Mouse (Mus musculus): ENCODE measurements around the gene 1500009L16Rik. TPM values are rescaled to one million over a fixed set of nuclear protein-coding genes. Genes with fewer than 3 reads are reported as not detected.

Gene 1500009L16Rik
- total RNA-seq, 2 experiments from 2014 or later, result 4.4 to 6.1 TPM

GRCm38 (mm10) chr10:83753056-83753455, 30.4 kb downstream of the 1500009L16Rik start:
- intact Hi-C loops (cut with DNase I), result no loop called here
- DNase-seq (ENCODE audit: low spot score), result no peak

DNA sequence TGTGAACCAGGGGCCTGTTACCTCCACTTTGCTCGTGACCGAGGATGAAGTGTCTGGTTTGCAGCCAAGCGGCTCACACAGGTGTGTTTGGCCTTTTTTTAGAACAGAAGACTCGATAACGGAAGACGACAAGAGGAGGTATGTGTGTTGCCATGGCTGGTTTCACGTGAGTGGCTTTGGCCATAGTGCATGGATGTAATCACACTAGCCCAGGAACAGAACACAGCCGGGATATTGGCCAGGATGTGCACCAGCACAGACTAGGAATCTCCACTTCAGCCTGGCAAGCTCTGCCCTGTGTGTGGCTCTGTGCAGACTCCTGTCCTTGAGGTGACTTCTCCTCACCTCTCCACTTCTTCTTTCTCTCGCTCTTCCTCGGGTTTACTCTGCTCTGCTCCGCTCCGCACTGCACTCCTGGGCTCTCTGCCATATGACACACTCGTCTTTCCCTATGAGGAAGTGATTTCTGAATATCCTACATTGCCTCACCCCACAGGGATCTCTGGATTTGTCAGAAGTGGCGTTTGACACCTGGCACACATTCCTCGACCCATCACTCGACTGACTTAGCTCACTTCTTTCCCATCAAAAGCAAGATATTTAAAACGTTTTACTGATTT, 34.8 kb downstream of the 1500009L16Rik start:
- DNase-seq (ENCODE audit: low spot score), result no peak
- intact Hi-C loops (cut with DNase I), result no loop called here

GRCm38 (mm10) chr10:83758732-83759131, 36.1 kb downstream of the 1500009L16Rik start:
- intact Hi-C loops (cut with DNase I), result no loop called here
- DNase-seq (ENCODE audit: low spot score), result no peak

GRCm38 (mm10) chr10:83760535-83760934, 37.9 kb downstream of the 1500009L16Rik start:
- intact Hi-C loops (cut with DNase I), result no loop called here
- DNase-seq (ENCODE audit: low spot score), result no peak

- intact Hi-C loops (cut with DNase I), result no loop called here
- no peak for DNase-seq (ENCODE audit: low spot score)
Observed at GRCm38 (mm10) chr10:83763891-83764290, 41.2 kb downstream of the 1500009L16Rik start.

- intact Hi-C loops (cut with DNase I), result no loop called here
- no peak for DNase-seq (ENCODE audit: low spot score)
Observed at GRCm38 (mm10) chr10:83766882-83767281, 44.2 kb downstream of the 1500009L16Rik start.

DNA sequence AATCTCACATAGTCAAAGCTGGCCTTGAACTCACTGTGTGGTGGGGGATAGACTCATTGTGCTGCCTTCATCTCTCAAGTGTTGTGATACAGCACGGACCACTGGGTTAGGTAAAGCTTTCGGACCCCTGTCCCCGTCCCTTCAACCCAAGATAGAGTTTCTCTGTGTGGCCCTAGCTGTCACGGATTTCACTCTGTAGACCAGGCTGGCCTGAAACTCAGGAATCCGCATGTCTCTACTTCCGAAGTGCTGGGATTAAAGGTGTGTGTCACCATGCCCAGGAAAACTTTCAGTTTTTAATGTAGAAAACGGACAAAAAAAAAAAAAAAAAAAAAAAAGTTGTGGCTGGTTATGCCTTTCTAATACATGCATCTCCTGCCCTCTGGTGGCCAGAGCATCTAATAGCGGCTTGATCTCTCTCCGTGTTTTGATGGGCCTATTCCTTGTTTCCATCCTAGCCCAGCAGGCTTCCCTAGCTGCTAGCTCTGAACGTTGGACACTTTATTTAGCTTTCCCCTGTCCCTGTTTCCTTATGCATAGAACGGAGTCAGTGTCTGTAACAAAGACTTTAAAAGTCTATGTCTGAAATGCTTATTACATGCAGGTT, 53.7 kb downstream of the 1500009L16Rik start:
- intact Hi-C loops (cut with DNase I), result loop anchor here (5.0 kb wide), 2 partner anchors 54 to 159 kb away; partner anchors contain the start of gene 1500009L16Rik
- no peak for DNase-seq (ENCODE audit: low spot score)

DNA sequence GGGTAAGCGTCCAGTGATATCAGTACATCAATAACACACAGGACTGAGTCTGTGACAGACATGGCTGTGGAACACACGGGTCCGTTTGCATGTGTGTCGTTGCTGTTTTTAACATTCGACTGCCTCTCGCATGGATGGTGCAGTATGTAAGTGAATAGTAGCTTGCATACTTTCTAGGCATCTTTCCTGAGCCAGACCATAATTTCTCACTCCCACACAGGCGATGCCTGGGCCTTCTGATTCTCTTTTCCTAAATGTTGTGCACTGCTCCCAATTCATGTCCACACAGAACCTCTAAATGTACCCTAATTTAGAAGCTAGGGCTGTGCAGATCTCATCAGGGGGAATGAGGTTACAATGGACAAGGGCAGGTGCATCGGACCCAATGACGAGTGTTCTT, 54.6 kb downstream of the 1500009L16Rik start:
- intact Hi-C loops (cut with DNase I), result loop anchor here (5.0 kb wide), 2 partner anchors 55 to 160 kb away; partner anchors contain the start of gene 1500009L16Rik

DNA sequence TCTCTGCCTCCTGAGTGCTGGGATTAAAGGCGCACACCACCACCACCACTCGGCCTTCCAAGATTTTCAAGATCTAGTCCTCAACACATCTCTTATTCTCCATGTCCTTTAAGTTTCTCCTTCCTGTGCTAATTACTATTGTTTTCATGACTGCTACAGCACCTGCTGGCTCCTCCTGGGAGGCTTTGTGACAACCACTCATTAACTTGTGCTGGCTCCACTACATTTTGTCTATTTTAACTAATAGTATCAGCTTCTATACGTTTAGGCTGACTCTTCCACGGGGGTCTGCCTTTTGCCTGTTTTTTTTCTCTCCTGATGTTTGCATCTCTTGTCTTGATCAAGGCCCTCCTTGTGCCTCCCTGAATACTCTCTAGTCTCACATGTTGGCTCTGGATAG, 59.2 kb downstream of the 1500009L16Rik start:
- intact Hi-C loops (cut with DNase I), result no loop called here
- no peak for DNase-seq (ENCODE audit: low spot score)

More for the DNA sequence above, 54.6 kb downstream of the 1500009L16Rik start:
- no peak for DNase-seq (ENCODE audit: low spot score)

DNA sequence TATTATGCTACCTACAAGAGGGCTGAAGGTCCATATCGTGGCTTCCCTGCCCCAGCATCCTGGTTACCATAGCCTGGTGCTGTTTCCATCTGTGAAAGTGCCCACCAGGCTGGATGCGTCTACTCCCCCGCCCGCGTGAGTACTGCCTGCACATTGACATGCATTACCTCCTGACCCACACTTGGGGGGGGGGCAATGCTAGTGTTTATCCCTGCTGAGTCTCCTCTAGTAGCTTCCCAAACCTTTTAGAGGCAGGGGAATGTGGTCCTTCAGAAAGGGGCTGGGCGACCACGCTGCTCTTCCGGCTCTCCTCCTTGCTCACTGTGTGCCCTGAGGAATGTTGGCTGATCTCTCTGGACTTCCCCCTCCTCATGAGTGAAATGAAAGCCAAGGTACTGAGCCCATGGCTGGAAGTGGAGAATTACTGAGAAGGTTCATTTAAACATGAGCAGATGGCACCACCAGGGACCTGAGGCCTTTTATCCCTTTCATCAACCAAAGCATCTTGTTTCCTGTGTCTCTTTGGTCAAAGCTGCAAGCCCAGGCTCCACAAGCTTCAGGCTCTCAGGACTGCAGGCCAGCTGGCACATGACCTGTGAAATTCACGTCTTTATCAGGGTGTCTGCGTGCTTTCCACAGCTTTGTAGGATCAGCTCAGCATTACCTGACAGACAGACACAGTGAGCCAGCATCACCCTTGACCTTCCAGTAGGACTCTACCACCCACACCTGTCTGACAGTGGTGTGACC, 59.9 kb downstream of the 1500009L16Rik start:
- intact Hi-C loops (cut with DNase I), result no loop called here

DNA sequence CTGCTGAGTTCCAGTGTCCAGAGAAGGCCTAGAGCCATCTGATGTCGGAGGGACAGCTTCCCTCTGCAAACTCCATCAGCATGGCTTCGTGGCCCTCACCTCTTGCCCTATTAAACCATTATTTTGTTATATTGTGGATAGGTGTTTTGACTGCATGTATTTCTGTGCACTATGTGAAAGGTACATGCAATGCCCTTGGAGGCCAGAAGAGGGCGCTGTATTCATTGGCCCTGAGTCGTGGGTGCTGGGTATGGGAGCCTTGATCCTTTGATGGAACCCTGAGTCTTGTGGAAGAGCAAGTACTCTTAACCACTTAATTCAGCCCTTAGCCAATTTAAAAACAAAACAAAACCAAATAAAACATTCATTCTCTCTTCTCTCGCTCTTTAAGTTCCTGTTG, 62.3 kb downstream of the 1500009L16Rik start:
- no peak for DNase-seq (ENCODE audit: low spot score)
- intact Hi-C loops (cut with DNase I), result no loop called here

More for the DNA sequence above, 59.9 kb downstream of the 1500009L16Rik start:
- no peak for DNase-seq (ENCODE audit: low spot score)

DNA sequence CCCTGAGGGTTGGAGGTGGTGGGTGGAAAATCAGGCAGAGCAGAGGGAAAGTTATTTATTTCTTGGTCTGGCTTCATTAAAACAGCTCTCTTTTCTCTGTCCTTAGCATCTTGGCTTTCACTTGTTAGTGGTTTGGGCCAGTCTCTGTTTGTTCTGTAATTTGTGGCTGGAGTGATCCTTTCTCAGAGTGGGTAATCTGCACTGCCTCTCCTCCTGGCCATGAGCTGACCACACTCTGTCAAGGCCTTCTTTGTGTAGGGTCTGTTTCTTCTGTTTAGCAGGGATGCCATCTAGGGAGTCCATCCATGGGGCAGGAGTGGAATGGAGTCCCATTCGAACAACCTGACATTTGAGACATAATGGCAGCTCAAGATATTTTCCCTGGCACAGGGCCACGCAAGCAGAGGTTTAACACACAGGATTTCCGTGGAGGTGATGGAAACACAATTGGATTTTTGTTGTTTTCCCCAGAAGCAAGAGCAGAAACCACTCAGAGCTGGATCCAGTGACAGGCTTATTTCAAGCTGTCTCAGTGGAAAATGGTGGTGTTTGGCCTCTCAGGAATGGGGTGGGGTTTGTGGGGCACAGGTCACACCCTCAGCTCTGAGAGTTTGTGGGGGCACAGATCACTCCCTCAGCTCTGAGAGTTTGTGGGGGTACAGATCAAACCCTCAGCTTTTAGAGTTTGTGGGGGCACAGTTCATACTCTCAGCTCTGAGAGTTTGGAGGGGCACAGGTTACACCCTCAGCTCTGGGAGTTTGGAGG, 63.1 kb downstream of the 1500009L16Rik start:
- intact Hi-C loops (cut with DNase I), result no loop called here

DNA sequence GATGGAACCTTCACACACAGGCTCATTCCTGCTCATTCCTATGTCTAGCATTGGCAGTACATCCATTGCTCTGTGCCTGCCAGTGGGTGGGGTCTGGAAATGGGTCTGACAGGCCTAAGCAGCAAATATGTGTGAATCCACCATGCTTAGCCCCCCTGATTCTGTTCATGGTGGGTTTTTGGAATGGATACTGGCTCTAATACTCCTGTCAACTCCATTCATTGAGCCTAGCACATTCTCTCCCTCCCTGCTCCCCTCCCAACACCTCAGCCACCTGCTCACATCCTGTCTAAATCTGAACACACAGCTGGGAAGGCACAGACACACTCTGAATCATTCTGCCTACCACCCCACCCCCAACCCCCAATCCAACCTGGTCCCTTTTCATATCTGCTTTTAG, 72.4 kb downstream of the 1500009L16Rik start:
- intact Hi-C loops (cut with DNase I), result no loop called here
- no peak for DNase-seq (ENCODE audit: low spot score)

More for the DNA sequence above, 63.1 kb downstream of the 1500009L16Rik start:
- no peak for DNase-seq (ENCODE audit: low spot score)

DNA sequence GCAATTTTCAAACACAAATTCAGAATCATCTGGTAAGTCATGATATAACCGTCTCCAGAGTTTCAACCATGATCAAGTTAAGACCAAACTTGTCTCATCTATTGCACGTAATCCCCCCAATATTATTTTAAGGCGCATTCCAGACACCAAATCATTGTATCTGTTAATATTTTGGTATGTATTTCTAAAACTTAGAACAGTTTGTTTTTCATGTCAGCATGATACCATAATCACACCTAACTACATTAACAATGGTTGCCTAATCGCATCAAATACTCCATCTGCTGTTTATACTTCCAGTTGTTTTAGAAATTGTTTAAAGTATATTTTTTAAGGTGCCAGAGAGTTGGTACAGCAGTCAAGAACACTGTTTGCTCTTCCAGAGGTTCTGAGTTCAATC, 72.8 kb downstream of the 1500009L16Rik start:
- intact Hi-C loops (cut with DNase I), result no loop called here
- no peak for DNase-seq (ENCODE audit: low spot score)

- intact Hi-C loops (cut with DNase I), result no loop called here
- no peak for DNase-seq (ENCODE audit: low spot score)
Observed at GRCm38 (mm10) chr10:83804021-83804420, 81.4 kb downstream of the 1500009L16Rik start.

DNA sequence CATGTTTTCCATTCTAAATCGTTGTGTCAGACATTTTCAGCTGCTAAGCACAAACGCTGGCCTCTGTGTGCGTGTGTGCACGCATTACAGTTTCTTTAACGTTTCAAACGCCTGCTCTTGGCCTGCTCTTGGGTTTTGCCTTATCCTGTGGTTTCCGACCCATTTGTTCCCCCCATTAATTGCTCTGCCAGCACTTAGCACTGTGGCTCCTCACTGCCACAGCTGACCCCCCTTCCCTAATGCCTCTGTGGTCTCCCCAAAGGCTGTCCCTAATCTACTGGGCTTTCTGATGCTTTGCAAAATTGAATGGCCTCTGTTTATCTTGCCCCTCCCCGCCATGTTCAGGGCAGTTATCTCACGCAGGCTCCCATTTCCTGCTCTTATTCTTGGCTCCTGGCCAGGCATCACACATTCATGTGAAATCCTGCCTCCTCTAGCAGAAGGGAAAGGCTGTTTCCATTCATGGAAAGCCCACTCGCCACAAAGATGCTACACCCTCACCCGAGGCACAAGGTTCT, 82.6 kb downstream of the 1500009L16Rik start:
- intact Hi-C loops (cut with DNase I), result no loop called here
- DNase-seq (ENCODE audit: low spot score), result peak; percentile 50

- no peak for DNase-seq (ENCODE audit: low spot score)
- intact Hi-C loops (cut with DNase I), result no loop called here
Observed at GRCm38 (mm10) chr10:83807251-83807650, 84.6 kb downstream of the 1500009L16Rik start.

Data from heart, postnatal 25 days (tissue).